Mouse (Mus musculus): ENCODE measurements around the gene Ugt1a6b.

Ugt1a6b gene

GRCm38 (mm10) chr1:88195687-88196086 is 92.6 kb downstream of the Ugt1a6b start:
- no peak for DNase-seq (ENCODE audit: low read depth in 2 of 2, low spot score in 2 of 2)

- no peak for DNase-seq (ENCODE audit: low read depth in 2 of 2, low spot score in 2 of 2)
These were observed 94.4 kb downstream of the Ugt1a6b start for GRCm38 (mm10) chr1:88197443-88197842.

- DNase-seq (ENCODE audit: low read depth in 2 of 2, low spot score in 2 of 2) = no peak
These were observed 96.9 kb downstream of the Ugt1a6b start for GRCm38 (mm10) chr1:88199996-88200395.

DNA sequence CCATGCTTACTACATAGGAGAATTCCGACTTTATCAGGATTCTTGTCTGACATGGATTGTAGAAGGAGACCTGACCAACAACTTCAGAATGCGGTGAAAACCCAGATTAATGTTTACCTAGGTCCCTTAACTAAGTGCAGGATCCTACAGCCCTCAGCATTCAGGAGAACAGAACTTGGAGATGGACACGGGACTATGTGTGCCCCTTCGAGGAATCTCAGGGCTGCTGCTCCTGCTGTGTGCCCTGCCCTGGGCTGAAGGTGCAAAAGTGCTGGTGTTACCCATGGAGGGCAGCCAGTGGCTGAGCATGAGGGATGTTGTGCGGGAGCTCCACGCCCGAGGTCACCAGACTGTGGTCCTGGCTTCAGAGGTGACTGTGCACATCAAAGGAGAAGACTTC is 97.4 kb downstream of the Ugt1a6b start, which contains the start of gene Ugt1a2:
TSS of gene Ugt1a2 (plus strand) at position 146 of the 400 bp plus-strand sequence.
- DNase-seq (ENCODE audit: low read depth in 2 of 2, low spot score in 2 of 2) = no peak

- DNase-seq (ENCODE audit: low read depth in 2 of 2, low spot score in 2 of 2) = no peak
These were observed 102.4 kb downstream of the Ugt1a6b start, which contains the start of gene Dnajb3 for GRCm38 (mm10) chr1:88205294-88205922. TSS of gene Dnajb3 (minus strand) at chr1:88205782.

- DNase-seq (ENCODE audit: low read depth in 2 of 2, low spot score in 2 of 2) = no peak
These were observed 103.9 kb downstream of the Ugt1a6b start for GRCm38 (mm10) chr1:88206843-88207479.

DNA sequence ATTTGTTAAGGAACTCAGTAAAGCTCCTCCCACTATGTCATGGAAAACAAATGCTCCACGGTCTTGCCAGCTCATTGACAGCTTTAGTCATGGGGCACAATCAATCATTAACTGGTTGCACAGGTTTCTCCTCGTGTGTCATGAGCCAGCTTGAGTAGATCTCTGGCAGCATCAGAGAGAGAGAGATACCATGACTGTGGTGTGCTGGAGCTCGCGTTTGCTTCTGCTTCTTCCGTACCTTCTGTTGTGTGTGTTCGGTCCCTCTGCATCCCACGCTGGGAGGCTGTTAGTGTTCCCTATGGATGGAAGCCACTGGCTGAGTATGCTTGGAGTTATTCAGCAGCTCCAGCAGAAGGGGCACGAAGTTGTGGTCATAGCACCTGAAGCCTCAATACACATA is 108.8 kb downstream of the Ugt1a6b start, which contains the start of gene Ugt1a1:
TSS of gene Ugt1a1 (plus strand) at position 148 of the 400 bp plus-strand sequence.
- peak in 1 of 2 experiments; percentile 0 for DNase-seq (ENCODE audit: low read depth in 2 of 2, low spot score in 2 of 2)

- DNase-seq (ENCODE audit: low read depth in 2 of 2, low spot score in 2 of 2) = no peak
These were observed 109.4 kb downstream of the Ugt1a6b start for GRCm38 (mm10) chr1:88212341-88213045.

GRCm38 (mm10) chr1:88213061-88213460 is 110.0 kb downstream of the Ugt1a6b start:
- DNase-seq (ENCODE audit: low read depth in 2 of 2, low spot score in 2 of 2) = no peak

DNA sequence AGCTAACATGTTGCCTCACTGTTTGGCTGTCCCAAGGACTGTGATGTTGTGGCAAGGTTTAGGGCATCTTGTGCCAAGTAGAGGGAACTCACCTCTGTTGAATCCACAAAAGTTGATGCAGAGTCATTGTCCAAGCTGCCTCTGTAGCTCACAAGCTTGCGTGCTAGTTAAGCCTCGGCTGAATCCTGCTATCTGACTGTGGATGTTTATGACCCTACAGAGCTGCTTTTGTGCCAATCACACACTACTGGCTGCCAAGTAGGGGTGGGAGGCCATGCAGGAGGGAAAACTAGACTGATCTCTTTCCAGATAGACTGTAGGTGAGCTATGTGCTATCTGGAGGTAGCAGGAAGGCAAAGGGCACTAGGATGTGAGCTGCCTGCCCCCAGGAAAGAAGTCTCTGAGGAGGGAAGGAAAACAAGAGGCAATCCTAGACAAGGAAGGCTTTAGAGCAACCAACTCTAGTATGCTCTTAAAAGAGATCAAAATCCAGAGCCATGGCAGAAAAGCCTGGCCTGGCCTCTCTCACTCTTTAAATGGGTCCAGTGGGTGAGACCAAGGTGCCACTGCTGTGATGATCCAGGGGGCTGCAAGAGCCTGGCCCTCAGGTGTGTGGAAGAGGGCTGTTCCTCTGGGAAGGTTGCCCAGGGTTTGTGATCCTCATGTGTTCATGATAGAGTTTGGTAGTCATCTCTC is 110.9 kb downstream of the Ugt1a6b start:
- DNase-seq (ENCODE audit: low read depth in 2 of 2, low spot score in 2 of 2) = peak in 1 of 2 experiments; percentile 1

GRCm38 (mm10) chr1:88214462-88214952 is 111.5 kb downstream of the Ugt1a6b start:
- no peak for DNase-seq (ENCODE audit: low read depth in 2 of 2, low spot score in 2 of 2)

- peak in 1 of 2 experiments; percentile 1 for DNase-seq (ENCODE audit: low read depth in 2 of 2, low spot score in 2 of 2)
These were observed 112.7 kb downstream of the Ugt1a6b start for GRCm38 (mm10) chr1:88215466-88216380.

GRCm38 (mm10) chr1:88216551-88216950 is 113.5 kb downstream of the Ugt1a6b start:
- DNase-seq (ENCODE audit: low read depth in 2 of 2, low spot score in 2 of 2) = no peak

DNA sequence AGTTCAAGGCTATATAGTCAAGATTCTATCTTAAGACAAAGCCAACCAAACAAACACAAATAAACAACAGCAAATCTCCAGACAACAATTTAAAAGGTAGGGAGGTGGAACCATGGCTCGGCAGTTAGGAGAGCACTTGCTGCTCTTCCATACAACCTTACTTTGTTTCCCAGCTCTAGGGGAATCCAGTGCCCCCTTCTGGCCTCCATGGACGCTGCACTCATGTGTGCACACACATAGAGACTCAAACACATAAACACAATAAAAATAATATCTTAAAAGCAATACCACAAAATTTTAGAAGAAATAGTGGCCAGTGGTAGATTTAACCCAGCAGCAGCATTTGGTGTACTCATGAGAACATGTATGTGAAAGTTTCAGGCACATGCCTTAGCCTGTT is 114.1 kb downstream of the Ugt1a6b start:
- no peak for DNase-seq (ENCODE audit: low read depth in 2 of 2, low spot score in 2 of 2)

GRCm38 (mm10) chr1:88217576-88217975 is 114.5 kb downstream of the Ugt1a6b start:
- peak in 1 of 2 experiments; percentile 1 for DNase-seq (ENCODE audit: low read depth in 2 of 2, low spot score in 2 of 2)

- peak; percentile 1 to 8 for DNase-seq (ENCODE audit: low read depth in 2 of 2, low spot score in 2 of 2)
These were observed 115.0 kb downstream of the Ugt1a6b start for GRCm38 (mm10) chr1:88218051-88218450.

GRCm38 (mm10) chr1:88218591-88218990 is 115.5 kb downstream of the Ugt1a6b start:
- peak in 1 of 2 experiments; percentile 1 for DNase-seq (ENCODE audit: low read depth in 2 of 2, low spot score in 2 of 2)

DNA sequence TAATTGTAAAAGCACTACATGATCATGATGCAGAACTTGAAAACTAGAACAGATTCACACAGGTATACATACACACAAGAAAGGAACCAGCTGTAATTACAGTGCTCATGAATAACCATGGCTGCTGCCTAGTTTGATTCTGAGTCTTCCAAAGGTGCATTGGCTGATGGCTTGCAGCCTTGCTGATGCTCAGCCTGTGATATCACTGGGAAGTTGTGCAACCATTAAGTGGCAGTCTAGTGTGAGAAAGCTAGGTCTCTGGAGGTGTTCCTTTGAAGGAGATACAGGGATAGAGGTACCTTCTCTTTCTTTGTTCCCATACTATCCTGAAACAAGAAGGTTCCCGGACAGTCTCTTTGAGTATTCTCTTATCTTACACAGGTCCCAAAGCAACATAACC is 116.0 kb downstream of the Ugt1a6b start:
- DNase-seq (ENCODE audit: low read depth in 2 of 2, low spot score in 2 of 2) = peak in 1 of 2 experiments; percentile 1

DNA sequence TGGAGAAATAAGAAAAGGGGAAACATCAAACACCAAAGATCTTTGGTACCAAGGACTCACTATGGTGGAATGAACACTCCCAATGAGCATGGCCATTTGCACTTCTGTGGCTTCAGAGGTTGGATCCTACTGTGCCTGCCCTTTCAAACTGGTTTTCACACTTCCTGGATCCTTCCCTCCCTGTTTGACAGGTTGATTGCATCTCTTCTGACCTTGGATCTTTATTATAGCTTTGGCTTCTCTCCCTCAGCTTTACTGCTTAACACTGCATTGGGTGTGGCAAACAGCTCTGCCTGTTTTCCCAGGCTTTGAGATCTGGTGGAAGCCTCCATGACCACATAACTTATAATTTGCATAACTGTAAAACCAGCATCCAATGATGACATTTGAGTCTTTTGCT is 117.3 kb downstream of the Ugt1a6b start:
- peak; percentile 1 to 2 for DNase-seq (ENCODE audit: low read depth in 2 of 2, low spot score in 2 of 2)

DNA sequence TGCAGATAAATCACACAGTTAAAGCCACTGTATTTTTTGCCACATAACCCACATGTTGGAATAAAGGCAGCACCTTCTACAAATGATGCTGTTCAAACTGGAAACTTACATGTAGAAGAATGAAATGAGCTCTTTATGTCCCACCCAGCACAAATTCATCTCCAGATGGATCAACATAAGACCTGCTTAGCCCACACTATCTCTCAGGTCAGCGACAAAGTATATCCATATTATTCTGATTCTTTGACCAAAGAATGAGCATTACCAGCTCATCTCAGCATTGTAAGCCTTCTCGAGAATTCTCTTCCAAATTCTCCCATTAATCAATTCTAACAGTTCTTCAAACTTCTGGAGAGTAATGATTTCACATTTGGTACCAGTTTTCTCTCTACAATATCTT is 119.2 kb downstream of the Ugt1a6b start:
- DNase-seq (ENCODE audit: low read depth in 2 of 2, low spot score in 2 of 2) = no peak

All from CD8-positive naive resting alpha-beta T cell, adult 2 months (primary cell).